Mouse (Mus musculus) spleen, adult 2 months (tissue): ENCODE data around the gene Vipas39. TPM values are rescaled to one million over a fixed set of nuclear protein-coding genes. Genes with fewer than 3 reads are reported as not detected.
A peak's percentile ranks its signal among the peaks of the same experiment; 100 is the strongest.

Experiments
- DNase-seq, 2 experiments: peaks; one replicate each; pipeline versions ENCODE4 v3.0.0 to v3.0.0-alpha.2; 2012 to 2021; ENCODE audit warnings: low spot score in 2 of 2, low read depth in 1 of 2
- H3K27ac ChIP-seq: fragments of 200-500 bp; 2 replicates; pipeline ENCODE4 v1.5.1; 2012; ENCODE audit warnings: low read length, inconsistent platforms; ENCODE audit not compliant: insufficient read depth
- H3K27me3 ChIP-seq: fragments of 200-500 bp; 2 replicates; pipeline ENCODE4 v1.6.1; 2012; ENCODE audit warnings: mild to moderate bottlenecking, moderate library complexity, low read length, inconsistent platforms; ENCODE audit not compliant: control insufficient read depth, insufficient read depth
- H3K36me3 ChIP-seq: fragments of 200-500 bp; 2 replicates; pipeline ENCODE4 v1.6.1; 2012; ENCODE audit warnings: mild to moderate bottlenecking, low read length, inconsistent platforms; ENCODE audit not compliant: control insufficient read depth, insufficient read depth
- H3K4me1 ChIP-seq: fragments of 200-500 bp; 2 replicates; pipeline ENCODE4 v1.6.1; 2011; ENCODE audit warnings: inconsistent platforms; ENCODE audit not compliant: control insufficient read depth, insufficient read depth, insufficient read length
- H3K4me3 ChIP-seq: fragments of 200-500 bp; 2 replicates; pipeline ENCODE4 v1.5.1; 2011; ENCODE audit warnings: mild to moderate bottlenecking, inconsistent platforms; ENCODE audit not compliant: insufficient read depth, insufficient read length; ENCODE audit errors: extremely low read depth
- CTCF ChIP-seq: fragments of 200-500 bp; IDR thresholded peaks from 2 replicates; pipeline ENCODE4 v1.5.1; 2011; ENCODE audit warnings: mild to moderate bottlenecking, inconsistent platforms; ENCODE audit not compliant: insufficient read depth, insufficient read length, insufficient replicate concordance; ENCODE audit errors: extremely low read depth
- POLR2A ChIP-seq: fragments of 200-500 bp; IDR thresholded peaks from 2 replicates; pipeline ENCODE4 v1.6.1; 2011; ENCODE audit warnings: low read depth, low read length, inconsistent platforms
- WGBS: fragments of 180-500 bp; shearing (Covaris S2); methylation state at CpG from one replicate; pipeline ENCODE4 v1.1.7; 2018; 5-methylcytosine and 5-hydroxymethylcytosine counted together
- polyA plus RNA-seq: library from polyadenylated mRNA; depleted of rRNA; stranded (reverse); fragments of >200 nt; gene quantifications from 2 replicates; pipeline ENCODE4 v1.2.3, GENCODE M21; 2012; rRNA removed

The Vipas39 gene
- polyA plus RNA-seq, 1 experiment = 17.5 TPM

DNA sequence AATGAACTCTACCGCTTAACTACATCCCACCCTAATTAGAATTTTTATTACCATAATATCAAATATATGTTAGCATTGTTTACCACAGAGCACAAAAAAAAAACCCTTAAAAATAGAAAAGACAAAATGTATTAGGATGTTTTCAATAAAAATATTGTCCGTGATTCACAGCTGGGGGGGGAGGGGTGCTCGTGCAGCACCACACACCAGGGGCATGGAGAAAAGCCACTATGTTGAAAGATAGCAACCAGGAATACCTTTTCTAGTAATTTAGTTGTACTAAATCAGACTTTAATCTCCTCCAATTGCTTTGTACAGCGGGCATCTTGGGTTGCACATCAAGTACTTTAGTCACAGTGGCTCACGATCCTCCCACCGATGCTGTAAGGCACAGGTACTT, 67.3 kb downstream of the Vipas39 start:
- Histone ChIP-seq H3K4me1 (no peaks in the 10 kb centered on the region; the same call in 1 of the 2 replicates), H3K27me3 (no peaks in the 10 kb centered on the region), H3K4me3 (0 out of 2 replicates have a peak overlapping the region, but pooled peaks have one; percentile 81), H3K27ac (no peak overlapping the region), H3K36me3 (no peaks in the 10 kb centered on the region)
- no peak for TF ChIP-seq CTCF
- TF ChIP-seq POLR2A = no peak
- WGBS = 60% methylated on average over 6 of the region's 6 CpGs
- no peak for DNase-seq

DNA sequence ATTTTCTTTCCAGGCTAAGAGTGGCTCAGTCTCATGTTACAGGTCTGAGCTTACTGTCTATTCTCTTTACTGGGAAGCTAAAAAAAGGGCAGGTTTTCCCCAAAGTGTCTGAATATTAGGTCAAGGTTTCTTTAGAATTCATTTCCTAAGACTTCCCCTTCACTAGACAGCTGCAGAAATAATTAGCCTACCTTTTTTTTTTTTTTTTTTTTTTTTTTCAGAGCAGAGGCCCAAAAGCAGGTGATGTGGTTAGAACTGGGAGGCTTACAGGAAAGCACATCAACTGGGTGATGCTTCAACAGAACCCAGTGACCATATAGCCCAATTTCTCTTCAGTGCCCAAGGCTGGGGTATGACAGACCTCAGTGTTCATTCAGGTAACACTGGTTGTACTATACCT, 69.7 kb downstream of the Vipas39 start:
- no peaks in the 10 kb centered on the region for H3K27me3 ChIP-seq
- H3K27ac ChIP-seq = no peak overlapping the region
- H3K4me3 ChIP-seq = no peak overlapping the region
- peaks cover 9% of the 10 kb centered on the region; the same call in 1 of the 2 replicates for H3K4me1 ChIP-seq
- no peak for TF ChIP-seq CTCF
- TF ChIP-seq POLR2A = no peak
- DNase-seq = no peak
- H3K36me3 ChIP-seq = no peaks in the 10 kb centered on the region

DNA sequence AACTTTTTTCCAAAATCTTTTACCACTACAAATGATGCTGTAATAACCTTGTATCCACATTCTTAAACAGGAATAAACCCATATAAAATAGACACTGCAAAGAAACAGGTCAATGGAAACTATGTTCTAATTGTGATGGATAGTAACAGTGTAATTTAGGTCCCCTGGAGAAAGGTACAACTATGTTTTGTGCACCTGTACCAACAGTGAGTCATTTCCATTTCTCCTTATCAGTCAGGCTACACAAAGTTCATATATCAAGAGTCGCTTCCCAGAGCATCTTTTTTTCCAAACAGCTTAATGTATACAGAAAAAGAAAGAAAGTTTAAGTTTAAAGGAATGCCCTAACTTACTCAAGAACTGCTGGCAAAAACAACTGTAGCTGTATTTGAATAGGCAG, 71.0 kb downstream of the Vipas39 start:
- H3K27me3 ChIP-seq = no peaks in the 10 kb centered on the region
- no peak overlapping the region for H3K4me3 ChIP-seq
- DNase-seq = no peak
- no peak overlapping the region for H3K27ac ChIP-seq
- TF ChIP-seq POLR2A = no peak
- H3K36me3 ChIP-seq = no peaks in the 10 kb centered on the region
- peaks cover 9% of the 10 kb centered on the region; the same call in 1 of the 2 replicates for H3K4me1 ChIP-seq
- 82% methylated on average over 1 of the region's 1 CpGs for WGBS

DNA sequence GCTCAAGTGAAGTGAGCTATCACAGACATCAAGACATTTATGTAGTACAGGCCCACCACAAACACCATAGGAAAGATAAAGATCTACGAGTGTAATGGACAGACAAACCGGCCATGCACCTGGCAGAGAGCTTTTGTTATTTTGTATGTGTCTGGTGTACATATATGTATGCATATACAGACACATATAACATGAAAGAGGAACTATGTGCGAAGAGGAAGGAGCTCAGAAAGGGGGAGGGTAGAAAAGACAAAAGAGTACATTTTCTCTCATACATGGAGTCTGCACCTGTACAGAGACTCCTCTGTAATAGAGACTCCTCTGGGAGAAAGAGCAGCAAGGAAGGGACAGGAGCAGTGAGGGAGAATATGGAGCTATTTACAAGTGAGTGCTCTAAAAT, 73.0 kb downstream of the Vipas39 start:
- Histone ChIP-seq H3K4me1 (peaks cover 9% of the 10 kb centered on the region; the same call in 1 of the 2 replicates), H3K36me3 (no peaks in the 10 kb centered on the region), H3K27me3 (no peaks in the 10 kb centered on the region), H3K4me3 (no peak overlapping the region), H3K27ac (peak overlapping the region; percentile 66)
- TF ChIP-seq CTCF = no peak
- no peak for TF ChIP-seq POLR2A
- DNase-seq = peak in 1 of 2 experiments; percentile 14
- whole genome bisulfite sequencing = 21% methylated on average over 3 of the region's 3 CpGs

Other genes starting within 250 kb of the Vipas39 start
- gene Tmem63c, start 244.9 kb downstream of the Vipas39 start, polyA plus RNA-seq = 0.80 and 1.2 TPM in 2 replicates
- gene Ngb, start 163.7 kb downstream of the Vipas39 start, polyA plus RNA-seq = 0.32 and 0.34 TPM in 2 replicates
- gene Gstz1, start 119.1 kb downstream of the Vipas39 start, polyA plus RNA-seq = 10.8 and 11.4 TPM in 2 replicates
- 5.2 and 5.9 TPM in 2 replicates for gene Pomt2, start 118.3 kb downstream of the Vipas39 start, polyA plus RNA-seq
- gene Samd15, start 66.5 kb downstream of the Vipas39 start, polyA plus RNA-seq = 0.20 and 0.43 TPM in 2 replicates
- 7.4 TPM in 2 replicates for gene Tmed8, start 65.8 kb downstream of the Vipas39 start, polyA plus RNA-seq
- 2.7 and 3.7 TPM in 2 replicates for gene Noxred1, start 27.5 kb downstream of the Vipas39 start, polyA plus RNA-seq
- 39.7 and 41.5 TPM in 2 replicates for gene Ahsa1, start 223 bp upstream of the Vipas39 start, polyA plus RNA-seq
- 0.07 and 0.21 TPM in 2 replicates for gene Ism2, start 33.4 kb upstream of the Vipas39 start, polyA plus RNA-seq
- gene Sptlc2, start 122.1 kb upstream of the Vipas39 start, polyA plus RNA-seq = 6.1 and 7.5 TPM in 2 replicates
- 4.4 and 4.8 TPM in 2 replicates for gene Slirp, start 177.6 kb upstream of the Vipas39 start, polyA plus RNA-seq
- gene Alkbh1, start 177.8 kb upstream of the Vipas39 start, polyA plus RNA-seq = 17.0 and 17.5 TPM in 2 replicates
- gene Snw1, start 206.0 kb upstream of the Vipas39 start, polyA plus RNA-seq = 5.1 and 6.0 TPM in 2 replicates
- not detected in 2 replicates for gene Gm5788, start 228.5 kb upstream of the Vipas39 start, polyA plus RNA-seq
- gene Gm8300, start 248.1 kb upstream of the Vipas39 start, polyA plus RNA-seq = not detected in 2 replicates